Mouse (Mus musculus) frontal cortex, postnatal 14 days (tissue): ENCODE data around the gene Gm20518.

Source experiments
- DNase-seq, 2 experiments: peaks; one replicate each; pipeline ENCODE4 v3.0.0; 2022; ENCODE audit warnings: low spot score in 2 of 2

Gene Gm20518

DNA sequence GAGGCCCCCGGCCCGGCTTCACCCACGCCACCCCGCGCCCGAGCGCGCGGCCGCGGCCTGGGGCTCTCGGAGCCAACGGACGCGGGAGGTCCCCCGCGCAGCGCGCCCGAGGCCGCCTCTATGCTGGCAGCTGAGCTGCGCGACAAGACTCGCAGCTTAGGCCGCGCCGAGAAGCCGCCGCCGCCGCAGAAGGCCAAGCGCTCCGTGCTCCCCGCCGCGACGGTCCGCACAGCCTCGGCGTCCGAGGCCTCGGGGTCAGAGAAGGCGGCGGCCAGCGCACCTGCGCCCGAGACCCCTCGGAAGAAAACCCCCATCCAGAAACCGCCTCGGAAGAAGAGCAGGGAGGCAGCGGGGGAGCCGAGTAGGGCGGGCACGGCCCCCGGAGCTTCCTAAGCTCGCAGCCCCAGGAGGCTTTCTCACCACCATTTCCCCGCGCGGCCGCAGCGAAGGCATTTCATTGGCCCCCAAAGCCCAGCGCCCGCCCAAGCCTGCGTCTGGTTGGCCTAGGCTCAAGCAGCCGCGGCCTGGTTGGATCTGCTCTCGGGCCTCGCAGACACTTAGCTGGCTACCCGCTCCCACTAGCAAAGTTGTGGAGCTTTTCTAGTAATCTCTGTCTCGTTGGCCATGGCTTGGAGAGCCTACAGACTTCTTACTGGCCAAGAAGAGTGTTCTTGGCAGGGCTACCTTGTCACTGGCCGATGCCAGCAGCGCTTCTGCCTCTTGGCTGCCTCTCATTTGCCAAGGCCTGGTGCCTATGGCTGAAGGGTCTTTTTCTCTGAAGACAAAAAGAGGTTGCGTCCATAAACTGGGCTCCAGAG, 84.1 kb downstream of the Gm20518 start:
- DNase-seq = peak; percentile 79 to 85

- no peak for DNase-seq
Measured at GRCm38 (mm10) chr16:17806581-17807191, 84.8 kb downstream of the Gm20518 start.

DNA sequence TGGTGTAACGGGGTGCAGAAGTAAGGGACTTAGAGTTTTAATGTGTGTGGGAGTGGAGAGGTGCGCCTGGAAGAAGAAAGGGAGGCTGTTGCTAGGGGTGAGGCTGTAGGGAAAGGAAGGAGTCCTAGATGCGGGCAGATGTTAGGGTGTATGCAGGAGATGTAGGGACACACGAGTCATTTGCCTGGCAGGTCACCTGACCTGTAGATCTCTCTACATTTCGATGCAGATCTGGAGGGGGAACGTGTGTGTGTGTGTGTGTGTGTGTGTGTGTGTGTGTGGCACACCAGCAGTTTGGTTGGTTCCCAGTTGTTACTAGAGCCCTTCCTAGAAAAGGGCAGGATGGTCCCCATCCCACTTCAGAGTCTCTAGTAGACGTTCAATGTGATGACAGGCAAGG, 86.5 kb downstream of the Gm20518 start:
- no peak for DNase-seq

DNA sequence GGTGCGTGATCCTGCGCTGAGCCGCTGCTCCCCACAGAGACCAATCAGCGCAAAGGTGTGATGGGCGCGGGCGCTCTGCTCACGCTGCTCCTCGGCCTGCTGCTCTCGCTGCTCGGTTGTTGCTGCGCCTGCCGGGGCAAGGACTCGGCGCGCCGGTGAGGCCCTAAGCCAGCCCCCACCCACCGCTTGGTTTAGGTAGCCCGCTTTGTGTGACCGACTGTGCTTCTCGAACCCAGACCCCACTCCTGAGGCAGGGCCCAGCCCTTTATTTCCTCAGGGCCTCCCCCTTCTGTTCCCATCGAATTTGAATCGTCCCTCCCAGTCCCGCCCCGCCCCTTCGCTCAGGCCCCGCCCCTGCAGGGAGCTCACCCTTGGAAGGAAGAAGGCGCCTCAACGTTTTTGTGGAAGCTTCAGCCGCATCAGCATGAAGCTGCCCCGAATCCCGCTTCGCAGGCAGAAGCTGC, 87.0 kb downstream of the Gm20518 start:
- no peak for DNase-seq

- no peak for DNase-seq
Measured at GRCm38 (mm10) chr16:17803675-17804448, 87.6 kb downstream of the Gm20518 start.

DNA sequence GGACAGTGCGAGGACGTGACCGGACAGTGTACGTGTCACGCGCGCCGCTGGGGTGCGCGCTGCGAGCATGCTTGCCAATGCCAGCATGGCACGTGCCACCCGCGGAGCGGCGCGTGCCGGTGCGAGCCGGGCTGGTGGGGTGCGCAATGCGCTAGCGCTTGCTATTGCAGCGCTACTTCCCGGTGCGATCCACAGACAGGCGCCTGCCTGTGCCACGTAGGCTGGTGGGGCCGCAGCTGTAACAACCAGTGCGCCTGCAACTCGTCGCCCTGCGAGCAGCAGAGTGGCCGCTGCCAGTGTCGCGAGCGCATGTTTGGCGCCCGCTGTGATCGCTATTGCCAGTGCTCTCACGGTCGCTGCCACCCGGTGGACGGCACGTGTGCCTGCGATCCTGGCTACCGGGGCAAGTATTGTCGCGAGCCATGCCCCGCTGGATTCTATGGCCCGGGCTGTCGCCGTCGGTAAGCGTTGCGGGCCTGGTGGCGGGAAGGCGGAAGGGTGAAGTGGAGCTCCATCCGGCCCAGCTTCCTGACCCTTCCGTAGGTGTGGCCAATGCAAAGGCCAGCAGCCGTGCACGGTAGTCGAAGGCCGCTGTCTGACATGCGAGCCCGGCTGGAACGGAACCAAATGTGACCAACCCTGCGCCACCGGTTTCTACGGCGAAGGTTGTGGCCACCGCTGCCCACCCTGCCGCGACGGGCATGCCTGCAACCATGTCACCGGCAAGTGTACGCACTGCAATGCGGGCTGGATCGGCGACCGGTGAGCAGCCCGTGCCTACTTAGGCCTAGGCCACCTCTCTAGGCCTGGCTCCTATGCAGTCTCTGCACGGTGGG, 88.4 kb downstream of the Gm20518 start:
- DNase-seq = no peak

- no peak for DNase-seq
Measured at GRCm38 (mm10) chr16:17802456-17802838, 89.0 kb downstream of the Gm20518 start.

GRCm38 (mm10) chr16:17801777-17802455, 89.6 kb downstream of the Gm20518 start:
- no peak for DNase-seq

GRCm38 (mm10) chr16:17799584-17799983, 91.9 kb downstream of the Gm20518 start:
- no peak for DNase-seq

GRCm38 (mm10) chr16:17798321-17799180, 92.9 kb downstream of the Gm20518 start:
- no peak for DNase-seq

- DNase-seq = no peak
Measured at GRCm38 (mm10) chr16:17797812-17798311, 93.6 kb downstream of the Gm20518 start.

- no peak for DNase-seq
Measured at GRCm38 (mm10) chr16:17796971-17797811, 94.3 kb downstream of the Gm20518 start, which contains the start of gene Scarf2. TSS of gene Scarf2 (plus strand) at chr16:17797282.

GRCm38 (mm10) chr16:17796519-17796918, 95.0 kb downstream of the Gm20518 start:
- DNase-seq = no peak

GRCm38 (mm10) chr16:17795643-17796042, 95.8 kb downstream of the Gm20518 start:
- no peak for DNase-seq

DNA sequence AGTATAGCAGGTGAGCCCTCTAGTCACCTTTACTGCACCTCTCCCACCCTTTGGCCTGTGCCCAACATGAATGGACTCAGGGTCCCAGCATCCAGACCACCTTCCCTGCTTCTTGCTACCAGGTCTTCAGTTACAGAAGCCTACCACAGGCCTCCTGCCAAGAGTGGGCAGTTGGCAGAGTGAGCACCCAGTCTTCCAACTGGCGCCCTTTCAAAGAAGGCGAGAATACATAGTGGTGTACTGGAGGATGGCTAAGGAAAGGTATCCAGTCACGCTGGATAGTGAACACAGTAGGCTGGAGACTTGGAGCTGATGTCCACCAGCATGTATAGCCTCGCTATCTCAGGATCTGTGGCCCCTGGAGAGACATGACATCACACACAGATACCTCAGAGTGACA, 97.4 kb downstream of the Gm20518 start:
- no peak for DNase-seq

GRCm38 (mm10) chr16:17792728-17793127, 98.7 kb downstream of the Gm20518 start:
- no peak for DNase-seq

DNA sequence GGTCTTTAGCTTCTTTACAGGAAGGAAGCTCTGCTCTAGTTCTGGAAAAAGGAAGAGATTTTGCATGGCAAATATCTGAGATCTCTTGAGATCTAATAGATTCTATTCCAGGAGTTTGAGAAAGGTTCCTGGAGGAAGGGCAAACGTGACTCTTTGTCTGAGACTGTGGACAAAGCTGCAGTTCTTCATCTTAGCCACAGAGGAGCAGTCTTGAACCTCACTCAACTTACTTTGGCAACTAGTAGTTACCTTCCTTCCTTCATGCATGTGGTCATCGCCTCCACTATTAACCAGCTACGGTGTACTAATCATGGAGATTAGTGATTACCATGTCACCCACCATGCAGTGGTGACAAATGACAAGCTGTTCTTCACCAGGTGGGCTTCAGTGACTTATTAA, 106.1 kb downstream of the Gm20518 start:
- DNase-seq = no peak
